Mouse (Mus musculus) B cell, adult (primary cell): ENCODE results near the gene Chd1. TPM values are rescaled to one million over a fixed set of nuclear protein-coding genes. Genes with fewer than 3 reads are reported as not detected.

Experiments used
- total RNA-seq: library from RNA; stranded (reverse); gene quantifications from 4 replicates; pipeline ENCODE4 v1.2.4, GENCODE M21; 2023; ENCODE audit not compliant: inconsistent age

The Chd1 gene
- total RNA-seq: 105 to 122 TPM (median 118 TPM) in 4 replicates

GRCm38 (mm10) chr17:15704475-15705300 is at the start of gene Chd1:
Chd1 (plus strand) TSS chr17:15704967.

Other genes with a start within 250 kb of the Chd1 start
- 106 to 115 TPM (median 109 TPM) in 4 replicates for gene Psmb1, start 205.2 kb upstream of the Chd1 start, total RNA-seq
- 44.3 to 57.7 TPM (median 52.9 TPM) in 4 replicates for gene Tbp, start 205.1 kb upstream of the Chd1 start, total RNA-seq
- 37.6 to 50.6 TPM (median 43.4 TPM) in 4 replicates for gene Pdcd2, start 177.7 kb upstream of the Chd1 start, total RNA-seq
- 30.4 to 37.6 TPM (median 32.5 TPM) in 4 replicates for gene Prdm9, start 140.6 kb upstream of the Chd1 start, total RNA-seq
- gene Rgmb, start 126.1 kb downstream of the Chd1 start, total RNA-seq: 2.5 to 4.5 TPM (median 2.9 TPM) in 4 replicates